Mouse (Mus musculus) forebrain, embryonic 16.5 days (tissue): ENCODE data around the gene Nme2. TPM values are rescaled to one million over a fixed set of nuclear protein-coding genes. Genes with fewer than 3 reads are reported as not detected.
"Not testable (repeated sequence)": the region's sequence is repeated elsewhere in the genome, so short reads cannot be mapped to it uniquely, and the experiment has no call there.

ENCODE experiments used
- ATAC-seq: fragments of 200-750 bp; cut with Nextera tagmentation; 2 replicates; pipeline ENCODE4 v1.8.0; 2017; ENCODE audit warnings: mild to moderate bottlenecking, moderate library complexity
- H3K27ac ChIP-seq: fragments of 300-500 bp; sonication (generic); 2 replicates; pipeline ENCODE4 v1.5.1; 2014; ENCODE audit warnings: low read length, control low read depth
- H3K27me3 ChIP-seq: fragments of 300-500 bp; sonication (generic); replicated peaks from 2 replicates; pipeline ENCODE4 v1.6.1; 2014; ENCODE audit warnings: low read length; ENCODE audit not compliant: control insufficient read depth, insufficient read depth
- H3K36me3 ChIP-seq: fragments of 300-500 bp; sonication (generic); 2 replicates; pipeline ENCODE4 v1.6.1; 2014; ENCODE audit not compliant: control insufficient read depth, insufficient read depth
- H3K4me1 ChIP-seq: fragments of 300-500 bp; sonication (generic); replicated peaks from 2 replicates; pipeline ENCODE4 v1.6.1; 2014; ENCODE audit warnings: low read length; ENCODE audit not compliant: control insufficient read depth, insufficient read depth
- H3K4me2 ChIP-seq: fragments of 300-500 bp; sonication (generic); 2 replicates; pipeline ENCODE4 v1.6.1; 2014; ENCODE audit warnings: mild to moderate bottlenecking, low read length, control low read depth
- H3K4me3 ChIP-seq: fragments of 300-500 bp; sonication (generic); replicated peaks from 2 replicates; pipeline ENCODE4 v1.5.1; 2014; ENCODE audit warnings: mild to moderate bottlenecking, low read length, control low read depth
- H3K9ac ChIP-seq: fragments of 300-500 bp; sonication (generic); replicated peaks from 2 replicates; pipeline ENCODE4 v1.6.1; 2014; ENCODE audit warnings: low read depth, low read length, control low read depth
- H3K9me3 ChIP-seq: fragments of 300-500 bp; sonication (generic); 2 replicates; pipeline ENCODE4 v1.6.1; 2016; ENCODE audit warnings: low read length; ENCODE audit not compliant: control insufficient read depth
- WGBS: fragments of 180-500 bp; shearing (Covaris S2); extraction: QIAGEN DNeasy Blood & Tissue Kit; methylation state at CpG from one replicate; pipeline ENCODE4 v1.1.7; 2014; 5-methylcytosine and 5-hydroxymethylcytosine counted together
- polyA plus RNA-seq: library from polyadenylated mRNA; unstranded; fragments of >200 nt; fragmentation: Nextera tagmentation; extraction: Ambion mirVana; gene quantifications from 2 replicates; pipeline ENCODE4 v1.2.1, GENCODE M21; 2015

Nme2 gene
- polyA plus RNA-seq, 1 experiment from 2014 or later: 86.5 TPM

DNA sequence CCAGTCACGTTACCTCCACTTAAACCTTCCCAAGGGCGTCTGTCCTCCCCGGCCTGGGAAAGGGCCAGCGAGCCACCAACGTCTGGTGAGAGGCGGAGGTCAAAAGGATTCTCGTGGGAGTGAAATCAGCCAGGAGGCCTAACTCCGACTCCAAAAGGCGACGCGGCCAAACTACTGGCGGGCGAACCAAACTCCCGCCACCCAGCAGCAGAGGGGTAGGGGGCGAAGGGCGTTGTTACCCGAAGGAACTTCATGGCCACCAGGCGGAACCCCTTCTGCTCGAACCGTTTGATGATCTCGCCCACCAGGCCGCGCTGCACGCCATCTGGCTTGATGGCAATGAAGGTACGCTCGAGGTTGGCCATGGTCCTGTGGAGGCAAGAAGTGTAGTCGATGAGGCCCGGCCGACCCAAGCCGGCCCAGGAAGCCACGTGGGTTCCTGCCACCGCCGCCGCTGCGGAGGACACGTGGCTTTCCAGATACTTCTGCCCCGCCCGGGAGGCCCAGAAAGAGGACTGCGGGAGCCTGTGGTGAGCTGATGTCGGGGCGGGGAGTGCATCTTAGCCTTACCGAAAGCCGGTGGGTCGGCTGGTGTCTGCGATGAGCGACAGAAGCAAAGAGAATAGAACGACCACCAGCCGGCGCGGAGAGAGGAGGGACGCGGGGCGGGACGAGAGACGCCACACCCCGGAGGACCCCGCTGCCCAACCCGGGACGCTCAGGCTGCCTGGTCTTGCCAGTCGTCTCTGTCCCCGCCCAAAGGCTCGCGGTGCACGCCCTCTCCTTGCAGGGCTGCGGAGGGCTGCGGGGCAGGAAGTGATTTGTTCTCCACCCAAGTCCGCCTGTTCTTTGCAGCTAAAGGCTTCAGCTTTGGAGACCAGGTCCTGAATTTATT is 556 bp downstream of the Nme2 start:
- Histone ChIP-seq H3K27me3 (no peaks in the 10 kb centered on the region), H3K36me3 (peaks cover 23% of the 10 kb centered on the region), H3K27ac (peak overlapping the region; percentile 87), H3K9me3 (no peaks in the 10 kb centered on the region), H3K4me2 (peak overlapping the region; percentile 75), H3K9ac (peak overlapping the region; percentile 70), H3K4me3 (peak overlapping the region; percentile 71), H3K4me1 (peaks cover 18% of the 10 kb centered on the region)
- under 1% methylated on average over 66 of the region's 67 CpGs for WGBS
- peak; percentile 98 for ATAC-seq

DNA sequence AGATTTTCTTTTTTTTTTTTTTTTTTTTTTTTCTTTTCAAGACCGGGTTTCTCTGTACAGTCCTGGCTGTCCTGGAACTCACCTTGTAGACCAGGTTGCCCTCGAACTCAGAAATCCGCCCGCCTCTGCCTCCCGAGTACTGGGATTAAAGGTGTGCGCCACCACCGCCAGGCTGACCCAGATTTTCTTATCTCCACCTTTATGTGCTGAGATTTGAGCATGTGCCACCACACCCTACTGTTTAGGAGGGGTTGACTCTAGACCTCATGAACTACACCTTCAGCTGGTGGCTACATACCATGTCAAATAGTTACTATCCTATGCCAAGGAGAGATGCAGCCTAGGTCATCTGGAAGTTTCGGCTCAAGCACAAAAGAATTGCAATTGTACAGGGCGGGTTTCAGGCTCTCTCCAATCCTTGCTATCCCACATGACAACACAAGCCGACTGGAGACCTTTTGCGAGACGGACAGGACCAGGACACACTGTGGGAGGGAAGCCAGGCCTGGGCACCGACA is 1.3 kb downstream of the Nme2 start:
- 46% methylated on average over 13 of the region's 13 CpGs for WGBS
- Histone ChIP-seq H3K4me1 (peaks cover 18% of the 10 kb centered on the region), H3K9ac (peak overlapping the region; percentile 70), H3K4me2 (peak overlapping the region; percentile 75), H3K27ac (peak overlapping the region; percentile 87; the same call in 1 of the 2 replicates), H3K36me3 (peaks cover 18% of the 10 kb centered on the region), H3K4me3 (peak overlapping the region; percentile 71), H3K9me3 (no peaks in the 10 kb centered on the region), H3K27me3 (no peaks in the 10 kb centered on the region)
- ATAC-seq: peak; percentile 14; the same call in 1 of the 2 replicates

DNA sequence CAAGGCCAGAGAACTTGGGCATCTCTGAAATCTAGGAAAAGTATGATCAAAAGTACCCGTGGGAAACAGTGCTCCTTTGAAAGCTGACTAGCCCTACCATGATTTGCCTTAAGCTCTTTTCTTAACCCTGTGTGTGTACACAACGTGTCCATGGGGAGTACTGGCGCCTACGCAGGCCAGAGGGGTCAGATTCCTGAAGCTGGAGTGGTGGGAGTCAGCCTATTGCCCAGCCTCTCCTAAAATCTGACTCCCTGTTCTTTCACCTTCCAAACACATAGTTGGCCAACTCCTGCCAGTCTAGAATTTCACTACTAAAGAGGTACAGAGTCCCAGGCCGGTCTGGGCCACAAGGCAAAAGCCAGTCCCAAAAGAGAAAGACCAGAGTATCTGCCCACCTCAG is 3.7 kb downstream of the Nme2 start:
- Histone ChIP-seq H3K9ac (no peak overlapping the region), H3K36me3 (peaks cover 5% of the 10 kb centered on the region; the same call in 1 of the 2 replicates), H3K27me3 (no peaks in the 10 kb centered on the region), H3K4me3 (no peak overlapping the region), H3K4me2 (no peak overlapping the region), H3K9me3 (no peaks in the 10 kb centered on the region), H3K4me1 (peaks cover 18% of the 10 kb centered on the region), H3K27ac (no peak overlapping the region)
- no peak for ATAC-seq
- 79% methylated on average over 5 of the region's 5 CpGs for WGBS

DNA sequence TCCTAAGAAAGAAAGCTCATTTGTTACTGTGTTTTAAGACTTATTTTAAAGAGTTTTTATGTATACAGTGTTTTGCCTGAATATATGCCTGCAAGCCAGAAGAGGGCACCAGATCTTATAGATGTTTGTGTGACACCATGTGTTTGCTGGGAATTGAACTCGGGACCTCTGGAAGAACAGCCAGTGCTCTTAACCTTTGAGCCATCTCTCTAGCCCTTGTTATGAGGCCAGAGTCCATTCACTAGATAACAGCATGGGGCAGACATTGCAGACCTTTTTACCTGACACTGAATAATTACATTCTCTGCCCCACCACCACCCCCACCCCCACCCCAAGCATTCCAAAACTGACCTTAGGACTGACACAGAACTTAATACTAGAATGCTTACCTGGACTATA is 6.0 kb downstream of the Nme2 start:
- peaks cover 10% of the 10 kb centered on the region for H3K4me1 ChIP-seq
- H3K27ac ChIP-seq: no peak overlapping the region
- WGBS: 74% methylated on average over 1 of the region's 1 CpGs
- peaks cover 5% of the 10 kb centered on the region; the same call in 1 of the 2 replicates for H3K36me3 ChIP-seq
- H3K27me3 ChIP-seq: no peaks in the 10 kb centered on the region
- no peak overlapping the region for H3K9ac ChIP-seq
- no peaks in the 10 kb centered on the region for H3K9me3 ChIP-seq
- H3K4me3 ChIP-seq: no peak overlapping the region
- no peak for ATAC-seq
- H3K4me2 ChIP-seq: no peak overlapping the region

DNA sequence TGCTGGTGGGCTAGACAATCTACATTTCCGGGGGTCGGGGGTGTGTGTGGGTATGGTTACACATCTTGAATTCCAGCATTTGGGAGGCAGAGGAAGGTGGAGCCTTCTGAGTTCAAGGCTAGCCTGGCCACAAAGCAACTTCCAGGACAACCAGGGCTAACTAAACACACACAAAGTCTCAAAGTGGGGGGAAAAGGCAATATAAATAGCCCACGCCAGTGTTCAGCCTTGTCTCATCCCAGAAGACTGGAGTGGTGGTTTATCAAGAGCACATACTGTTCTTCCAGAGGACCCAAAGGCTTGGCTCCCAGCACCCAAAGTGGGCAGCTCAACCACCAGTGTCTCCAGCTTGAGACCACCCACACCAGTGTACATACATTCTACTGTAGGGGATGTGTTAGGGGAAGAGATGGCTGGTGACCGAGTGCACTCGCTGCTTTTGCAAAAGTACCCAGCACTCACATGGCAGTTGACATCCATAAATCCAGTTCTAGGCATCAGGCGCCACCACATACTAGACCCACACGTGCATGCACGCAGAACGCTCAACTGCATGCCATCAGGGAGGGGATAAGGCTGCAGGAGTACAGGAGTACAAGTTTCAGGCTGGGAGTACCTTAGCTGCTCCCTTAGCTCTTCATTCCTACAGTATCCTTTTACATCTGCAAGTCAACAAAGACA is 7.0 kb downstream of the Nme2 start:
- Histone ChIP-seq H3K27ac (no peak overlapping the region), H3K4me2 (no peak overlapping the region), H3K9me3 (no peaks in the 10 kb centered on the region), H3K4me3 (no peak overlapping the region), H3K9ac (no peak overlapping the region), H3K36me3 (peaks cover 5% of the 10 kb centered on the region; the same call in 1 of the 2 replicates), H3K27me3 (no peaks in the 10 kb centered on the region), H3K4me1 (peaks cover 4% of the 10 kb centered on the region; the same call in 1 of the 2 replicates)
- ATAC-seq: no peak
- 94% methylated on average over 9 of the region's 9 CpGs for WGBS

DNA sequence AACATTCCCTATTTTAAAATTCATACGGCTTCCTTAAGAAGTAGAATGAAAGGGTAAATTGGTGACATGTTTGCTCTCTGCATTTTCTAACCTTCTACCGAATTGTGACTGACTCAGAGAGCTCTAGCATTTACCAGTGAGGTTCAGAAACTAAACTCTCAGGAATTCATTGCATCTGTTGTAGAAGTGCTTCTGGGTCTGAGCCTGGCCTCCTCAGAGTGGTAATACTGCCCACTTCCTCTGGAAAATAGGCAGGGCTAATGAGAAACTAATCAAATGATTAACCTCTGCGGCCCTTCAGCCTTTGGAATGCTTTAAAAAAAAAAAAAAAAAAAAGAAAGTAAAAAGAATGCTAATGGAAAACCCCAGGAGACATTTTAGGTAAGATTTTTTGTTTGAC is 11.1 kb downstream of the Nme2 start:
- no peak for ATAC-seq
- 79% methylated on average over 3 of the region's 3 CpGs for WGBS

DNA sequence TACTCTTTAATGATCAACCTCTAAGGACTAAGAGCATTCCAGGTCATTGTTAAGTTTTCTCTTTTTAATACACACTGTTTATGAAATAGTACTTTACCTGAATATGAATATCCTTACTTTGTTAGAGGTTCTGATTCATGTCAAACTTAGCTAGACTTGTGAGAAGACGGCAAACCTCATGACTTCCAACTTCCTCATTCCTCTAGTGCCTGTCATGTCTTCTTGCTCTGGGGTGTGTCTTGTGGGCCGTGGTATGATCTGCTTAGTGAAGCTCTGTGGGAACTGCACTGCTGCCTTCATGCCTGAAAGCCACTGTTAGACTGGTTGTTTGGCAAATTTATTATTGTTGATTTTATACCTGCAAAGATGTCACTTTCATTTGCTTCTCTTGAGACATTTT is 15.2 kb downstream of the Nme2 start:
- no peak overlapping the region for H3K4me3 ChIP-seq
- no peak overlapping the region for H3K27ac ChIP-seq
- no peaks in the 10 kb centered on the region for H3K4me1 ChIP-seq
- ATAC-seq: no peak
- H3K9ac ChIP-seq: no peak overlapping the region
- H3K9me3 ChIP-seq: no peaks in the 10 kb centered on the region
- H3K4me2 ChIP-seq: no peak overlapping the region
- WGBS: 89% methylated on average over 2 of the region's 2 CpGs
- no peaks in the 10 kb centered on the region for H3K27me3 ChIP-seq
- peaks cover 18% of the 10 kb centered on the region; the same call in 1 of the 2 replicates for H3K36me3 ChIP-seq

More for the DNA sequence above, 11.1 kb downstream of the Nme2 start:
- H3K4me1 ChIP-seq: no peaks in the 10 kb centered on the region
- no peak overlapping the region for H3K9ac ChIP-seq
- H3K27me3 ChIP-seq: no peaks in the 10 kb centered on the region
- H3K4me2 ChIP-seq: no peak overlapping the region
- no peak overlapping the region for H3K27ac ChIP-seq
- peaks cover 8% of the 10 kb centered on the region; the same call in 1 of the 2 replicates for H3K36me3 ChIP-seq
- no peak overlapping the region for H3K4me3 ChIP-seq
- no peaks in the 10 kb centered on the region for H3K9me3 ChIP-seq

DNA sequence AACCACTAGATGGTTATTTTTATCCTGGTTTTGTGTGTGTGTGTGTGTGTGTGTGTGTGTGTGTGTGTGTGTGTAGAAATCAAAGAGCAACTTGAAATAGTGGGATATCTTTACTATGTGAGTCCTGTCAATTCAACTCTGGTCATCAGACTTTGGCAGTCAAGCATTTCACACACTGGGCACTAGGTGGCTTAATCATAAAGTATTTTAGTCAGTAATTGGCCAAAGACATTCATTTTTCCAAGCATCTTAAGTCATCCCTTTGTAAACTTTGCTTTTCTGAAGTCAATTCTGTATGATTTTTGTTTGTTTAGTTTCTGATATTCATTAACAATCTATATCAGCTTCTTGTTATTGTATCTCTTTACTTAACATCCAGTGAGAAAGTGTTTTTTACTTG is 27.0 kb downstream of the Nme2 start:
- no peaks in the 10 kb centered on the region for H3K4me1 ChIP-seq
- no peaks in the 10 kb centered on the region for H3K9me3 ChIP-seq
- H3K4me2 ChIP-seq: no peak overlapping the region
- no peak overlapping the region for H3K4me3 ChIP-seq
- peaks cover 39% of the 10 kb centered on the region for H3K36me3 ChIP-seq
- no peaks in the 10 kb centered on the region for H3K27me3 ChIP-seq
- ATAC-seq: no peak
- no peak overlapping the region for H3K27ac ChIP-seq
- H3K9ac ChIP-seq: no peak overlapping the region

DNA sequence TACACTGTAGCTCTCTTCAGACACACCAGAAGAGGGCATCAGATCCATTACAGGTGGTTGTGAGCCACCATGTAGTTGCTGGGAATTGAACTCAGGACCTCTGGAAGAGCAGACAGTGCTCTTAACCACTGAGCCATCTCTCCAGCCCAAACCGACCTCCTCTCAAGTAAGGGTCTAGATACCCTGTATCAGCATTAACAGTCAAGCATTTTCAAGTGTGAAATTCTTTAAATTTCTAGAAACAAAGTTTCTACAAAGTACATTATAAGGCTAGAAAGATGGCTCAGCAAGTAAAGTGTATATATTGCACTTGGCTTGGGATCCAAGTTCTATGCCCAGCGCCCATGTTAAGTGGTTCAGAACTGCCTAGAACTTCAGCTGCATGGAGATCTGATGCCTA is 41.0 kb downstream of the Nme2 start:
- not testable (repeated sequence) for H3K4me1 ChIP-seq, H3K4me3 ChIP-seq
- WGBS: 95% methylated on average over 2 of the region's 2 CpGs

More for the DNA sequence above, 41.0 kb downstream of the Nme2 start:
- peaks cover 25% of the 10 kb centered on the region for H3K36me3 ChIP-seq
- H3K9ac ChIP-seq, ATAC-seq, H3K27ac ChIP-seq, H3K27me3 ChIP-seq, H3K4me2 ChIP-seq, H3K9me3 ChIP-seq: not testable (repeated sequence)
